Mouse (Mus musculus) c-Kit-positive CD71-negative TER-119-negative erythroid progenitor cells, embryonic 14.5 days (primary cell): ENCODE results near the gene Mfap1b.
A peak's percentile ranks its signal among the peaks of the same experiment; 100 is the strongest.
"Not testable (repeated sequence)": the region's sequence is repeated elsewhere in the genome, so short reads cannot be mapped to it uniquely, and the experiment has no call there.

Experiments used
- DNase-seq: peaks from one replicate; pipeline ENCODE4 v3.0.0-alpha.2; 2013; ENCODE audit warnings: low read depth

Gene Mfap1b

DNA sequence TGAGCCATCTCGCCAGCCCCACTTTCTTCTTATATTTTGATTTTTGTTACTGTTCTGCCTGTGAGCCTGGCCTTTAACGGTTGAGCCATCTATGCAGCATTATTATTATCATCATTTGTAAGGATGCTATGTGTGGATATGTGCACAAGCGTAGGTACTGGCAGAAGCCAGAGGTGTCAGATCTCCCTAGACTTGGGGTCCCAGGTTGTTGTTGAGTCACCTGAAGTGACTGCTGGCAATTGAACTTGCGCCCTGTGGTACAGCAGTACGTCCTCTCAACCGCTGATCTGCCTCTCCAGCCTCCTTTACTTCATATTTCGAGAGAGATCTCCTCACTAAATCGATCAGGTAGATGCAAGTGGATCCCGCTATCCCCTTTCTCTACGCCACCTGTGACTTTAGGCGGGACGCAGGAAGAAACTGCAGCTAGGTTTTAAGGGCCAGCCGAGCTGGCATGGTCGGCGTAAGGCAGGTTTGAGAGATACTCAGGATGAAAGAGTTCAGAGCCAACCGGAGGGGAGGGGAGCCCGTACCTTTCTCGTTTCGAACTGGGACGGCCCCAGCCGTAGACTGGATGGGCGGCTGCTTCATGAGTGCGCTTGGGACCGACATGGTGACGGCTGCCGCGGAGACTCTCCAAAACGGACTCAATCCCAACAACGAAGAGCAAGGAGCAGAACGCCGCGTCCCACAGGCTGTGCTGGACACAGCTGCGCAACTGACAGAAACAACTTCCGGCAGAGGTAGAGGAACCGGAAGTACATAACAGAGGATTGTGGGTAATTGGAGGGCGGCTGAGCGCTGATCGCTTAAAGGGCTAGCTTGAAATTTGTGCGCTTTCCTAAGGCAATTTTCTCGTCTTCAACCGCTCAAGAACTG is at the start of gene Mfap1b:
TSS of gene Mfap1b (minus strand) at position 767 of the 879 bp plus-strand sequence.
- DNase-seq = peak; percentile 83

DNA sequence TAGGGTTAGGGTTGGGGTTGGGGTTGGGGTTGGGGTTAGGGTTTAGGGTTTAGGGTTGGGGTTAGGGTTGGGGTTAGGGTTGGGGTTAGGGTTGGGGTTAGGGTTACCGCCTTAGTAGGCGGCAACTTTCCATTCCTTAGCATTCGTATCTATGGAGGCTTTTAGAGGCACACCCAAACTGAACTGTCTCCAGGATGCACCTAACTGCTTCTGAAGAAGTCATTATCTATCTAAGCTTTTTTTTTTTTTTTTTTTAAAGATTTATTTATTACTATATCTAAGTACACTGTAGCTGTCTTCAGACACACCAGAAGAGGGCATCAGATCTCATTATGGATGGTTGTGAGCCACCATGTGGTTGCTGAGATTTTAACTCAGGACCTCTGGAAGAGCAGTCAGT is 49.0 kb upstream of the Mfap1b start:
- DNase-seq = not testable (repeated sequence)

DNA sequence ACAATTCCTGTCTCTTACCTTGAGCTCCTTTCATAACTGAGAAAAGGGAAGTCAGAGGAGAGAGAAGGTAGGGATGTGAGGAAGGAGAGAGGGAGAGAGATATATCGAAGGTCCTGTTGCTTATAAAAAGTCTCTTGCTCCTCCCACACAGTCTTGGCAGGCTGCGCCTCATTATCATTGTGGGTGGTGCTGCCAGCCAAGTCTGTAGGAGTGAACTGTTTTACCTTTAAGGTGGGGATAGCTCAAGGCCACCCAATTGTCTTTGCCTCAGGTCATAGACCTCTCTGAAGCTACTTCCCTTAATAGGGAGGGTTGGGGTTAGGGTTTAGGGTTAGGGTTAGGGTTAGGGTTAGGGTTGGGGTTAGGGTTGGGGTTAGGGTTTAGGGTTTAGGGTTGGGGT is 48.1 kb upstream of the Mfap1b start:
- DNase-seq = no peak

DNA sequence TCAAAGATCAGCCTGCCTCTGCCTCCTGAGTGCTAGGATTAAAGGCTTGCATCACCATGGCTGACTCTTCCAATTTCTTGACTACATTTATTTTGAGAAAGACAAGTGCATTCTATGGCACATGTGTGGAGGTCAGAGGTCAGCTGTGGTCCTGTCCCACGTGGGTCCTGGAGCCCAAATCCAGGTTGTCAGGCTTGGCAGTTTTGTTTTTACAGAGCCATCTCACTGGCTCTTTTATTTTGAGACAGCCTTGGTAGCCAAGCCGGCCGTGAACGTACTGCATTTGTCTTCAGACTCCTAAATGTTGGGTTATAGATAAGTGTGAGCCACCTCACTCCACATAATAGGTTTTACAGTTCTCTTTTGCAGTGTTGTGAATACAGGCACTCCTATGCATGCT is 44.8 kb upstream of the Mfap1b start:
- not testable (repeated sequence) for DNase-seq

DNA sequence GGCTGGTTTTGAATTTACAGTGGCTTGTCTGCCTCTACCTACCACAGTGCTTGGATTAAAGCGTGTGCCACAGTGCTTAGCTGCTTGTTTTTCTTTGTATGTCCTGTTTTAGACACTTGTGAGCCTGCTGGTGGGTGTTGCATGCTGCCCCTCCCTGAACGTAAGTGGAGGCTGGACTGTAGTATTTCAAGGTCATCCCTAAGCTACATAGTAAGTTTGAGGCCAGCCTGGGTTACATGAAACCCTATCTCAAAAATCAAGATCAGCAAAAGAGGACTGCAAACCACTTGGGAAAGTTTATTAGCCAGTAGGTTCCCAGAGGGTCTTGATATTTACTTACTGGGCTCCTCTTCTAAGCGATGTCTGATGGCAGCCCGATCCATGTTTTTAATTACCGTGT is 44.2 kb upstream of the Mfap1b start:
- no peak for DNase-seq

DNA sequence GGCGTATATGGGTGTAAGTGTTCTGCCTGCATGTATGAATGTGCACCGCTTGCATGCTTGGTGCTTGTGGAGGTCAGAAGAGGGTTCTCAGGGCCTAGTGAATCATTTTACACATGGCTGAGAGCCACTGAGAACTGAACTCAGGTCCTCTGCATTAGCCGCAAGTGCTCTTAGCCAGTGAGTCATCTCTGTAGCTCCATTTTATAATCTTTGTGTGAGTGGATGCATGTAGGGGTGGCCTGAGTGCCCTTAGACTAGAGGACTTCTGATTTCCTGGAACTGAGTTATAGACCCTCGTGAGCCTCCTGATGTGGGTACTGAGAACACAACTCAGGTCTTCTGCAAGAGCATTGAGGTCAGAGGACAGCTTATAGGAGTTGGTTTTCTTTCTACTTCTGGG is 40.3 kb upstream of the Mfap1b start:
- DNase-seq = no peak

DNA sequence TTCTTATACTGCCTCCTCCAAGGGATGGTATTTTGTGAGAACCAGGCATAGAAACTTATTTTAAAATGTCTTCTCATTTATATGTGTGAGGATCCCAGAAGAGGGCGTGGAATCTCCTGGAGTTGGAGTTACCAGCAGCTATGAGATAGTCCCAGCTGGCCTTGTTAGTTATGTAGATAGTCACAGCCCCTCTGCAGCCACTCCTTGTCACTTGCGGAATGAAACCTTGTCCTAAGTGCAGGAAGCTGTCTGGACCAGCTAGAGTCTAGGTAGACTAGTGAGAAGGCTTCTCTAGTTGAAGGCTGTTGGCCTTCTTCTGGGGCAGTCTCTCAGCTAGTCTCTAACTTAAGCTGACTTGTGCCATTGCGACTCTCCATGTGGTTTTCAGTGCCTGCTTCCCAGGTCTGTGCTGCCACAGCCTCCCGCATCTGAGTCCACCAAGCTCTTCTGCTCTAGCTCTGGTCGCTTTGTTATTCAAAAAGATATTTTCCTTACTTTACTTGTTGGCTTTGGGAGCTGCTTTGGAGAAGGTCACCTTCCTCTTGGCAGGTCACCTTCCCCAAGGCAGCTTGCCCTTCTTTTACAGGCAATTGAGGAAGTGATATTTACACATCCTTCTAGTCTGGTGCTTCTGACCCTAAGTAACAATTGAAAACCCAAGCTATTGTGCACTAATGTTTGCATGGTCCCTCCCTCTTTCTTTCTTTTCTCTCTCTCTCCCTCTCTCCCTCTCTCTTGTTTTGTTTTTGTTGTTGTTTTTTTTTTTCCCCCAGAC is 39.3 kb upstream of the Mfap1b start:
- not testable (repeated sequence) for DNase-seq

DNA sequence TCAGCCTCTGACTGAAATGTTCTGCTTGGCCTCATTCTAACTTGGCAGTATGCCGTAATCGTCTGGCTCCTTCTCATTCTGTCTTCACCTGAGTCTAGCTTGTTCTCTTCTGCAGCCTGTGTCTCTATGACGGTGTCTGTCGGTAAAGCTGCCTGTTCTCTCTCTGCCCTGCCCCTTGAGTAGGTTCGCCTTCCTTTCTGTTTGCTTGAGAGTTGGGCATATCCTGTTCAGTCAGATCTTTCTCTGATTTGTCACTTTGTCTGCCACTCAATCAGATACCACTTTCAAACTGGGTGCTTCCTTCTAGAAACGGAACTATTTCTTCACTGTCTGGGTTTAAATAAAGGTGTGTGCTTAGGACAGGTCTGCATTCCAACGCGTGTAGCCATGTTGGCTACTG is 37.5 kb upstream of the Mfap1b start:
- DNase-seq = no peak

DNA sequence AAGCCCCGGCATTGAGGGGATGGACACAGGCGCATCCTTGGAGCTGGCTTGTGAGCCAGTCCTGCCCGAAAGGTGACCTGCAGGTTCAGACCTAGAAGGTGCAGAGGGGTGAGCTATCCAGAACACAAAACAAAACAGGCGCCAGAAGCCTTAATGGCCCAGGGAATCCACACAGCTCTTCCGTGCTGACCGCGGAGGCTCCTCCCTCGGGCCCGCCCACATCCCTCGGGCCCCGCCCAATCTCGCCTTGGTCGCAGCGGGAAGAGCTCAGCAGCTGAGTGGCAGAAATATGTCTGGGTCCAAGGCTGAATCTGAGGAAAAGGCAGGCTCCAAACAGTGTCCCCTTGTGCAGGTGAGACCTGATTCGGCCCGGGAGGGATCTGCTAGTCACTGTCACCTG is 35.7 kb upstream of the Mfap1b start:
- DNase-seq = peak; percentile 63

DNA sequence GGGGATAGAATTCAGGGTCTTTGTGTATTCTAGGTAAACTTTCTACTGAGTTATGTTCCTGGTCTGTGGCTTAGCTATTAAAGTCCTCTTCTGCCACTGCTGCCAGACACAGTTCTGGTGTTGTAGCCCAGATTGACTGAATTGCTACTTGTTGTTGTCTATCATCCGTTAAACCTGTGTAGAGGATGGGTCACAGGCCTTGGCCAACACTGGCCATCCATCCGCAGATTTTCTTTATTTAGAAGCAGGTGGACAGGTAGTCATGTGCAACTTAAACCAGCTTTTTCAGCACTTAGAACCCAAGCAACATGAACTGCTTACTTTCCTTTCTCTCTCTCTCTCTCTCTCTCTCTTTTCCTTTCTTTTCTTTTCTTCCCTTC is 34.1 kb upstream of the Mfap1b start:
- no peak for DNase-seq

DNA sequence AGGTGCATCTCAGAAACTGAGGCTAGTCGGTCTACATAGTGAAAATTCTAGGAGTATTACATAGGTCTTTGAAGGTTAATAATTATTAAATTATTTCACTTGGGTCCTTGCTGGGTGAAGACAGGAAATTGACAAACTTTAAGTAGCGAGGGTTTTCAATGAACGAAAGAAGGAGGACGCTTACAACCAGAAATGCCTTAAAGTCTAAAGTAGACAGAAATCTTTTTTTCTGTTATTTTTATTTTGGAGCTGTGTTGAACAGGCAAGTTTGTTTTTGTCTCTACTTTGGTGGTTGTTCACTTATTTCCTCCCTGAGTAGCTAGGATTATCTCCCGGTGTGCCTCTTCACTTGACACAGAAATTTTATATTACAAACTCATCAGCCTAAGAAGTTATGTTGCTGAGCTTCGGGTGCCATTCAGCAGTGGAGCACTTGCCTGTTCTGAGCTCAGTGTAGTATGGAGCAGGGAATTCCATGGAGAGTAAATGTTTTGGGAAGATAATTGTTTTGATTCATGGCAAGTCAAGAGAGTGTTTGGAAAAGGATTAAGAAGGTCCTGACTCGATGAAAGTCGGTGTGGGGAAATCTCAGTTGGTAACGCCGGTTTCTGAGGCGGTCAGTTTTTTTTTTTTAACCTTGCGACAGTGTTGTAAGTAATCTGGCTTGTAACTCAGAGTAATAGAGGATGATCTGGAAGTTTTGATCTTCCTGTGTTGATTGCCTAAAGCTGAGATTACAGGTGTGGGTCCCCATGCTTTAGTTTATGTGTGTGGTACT is 33.5 kb upstream of the Mfap1b start:
- DNase-seq = no peak

DNA sequence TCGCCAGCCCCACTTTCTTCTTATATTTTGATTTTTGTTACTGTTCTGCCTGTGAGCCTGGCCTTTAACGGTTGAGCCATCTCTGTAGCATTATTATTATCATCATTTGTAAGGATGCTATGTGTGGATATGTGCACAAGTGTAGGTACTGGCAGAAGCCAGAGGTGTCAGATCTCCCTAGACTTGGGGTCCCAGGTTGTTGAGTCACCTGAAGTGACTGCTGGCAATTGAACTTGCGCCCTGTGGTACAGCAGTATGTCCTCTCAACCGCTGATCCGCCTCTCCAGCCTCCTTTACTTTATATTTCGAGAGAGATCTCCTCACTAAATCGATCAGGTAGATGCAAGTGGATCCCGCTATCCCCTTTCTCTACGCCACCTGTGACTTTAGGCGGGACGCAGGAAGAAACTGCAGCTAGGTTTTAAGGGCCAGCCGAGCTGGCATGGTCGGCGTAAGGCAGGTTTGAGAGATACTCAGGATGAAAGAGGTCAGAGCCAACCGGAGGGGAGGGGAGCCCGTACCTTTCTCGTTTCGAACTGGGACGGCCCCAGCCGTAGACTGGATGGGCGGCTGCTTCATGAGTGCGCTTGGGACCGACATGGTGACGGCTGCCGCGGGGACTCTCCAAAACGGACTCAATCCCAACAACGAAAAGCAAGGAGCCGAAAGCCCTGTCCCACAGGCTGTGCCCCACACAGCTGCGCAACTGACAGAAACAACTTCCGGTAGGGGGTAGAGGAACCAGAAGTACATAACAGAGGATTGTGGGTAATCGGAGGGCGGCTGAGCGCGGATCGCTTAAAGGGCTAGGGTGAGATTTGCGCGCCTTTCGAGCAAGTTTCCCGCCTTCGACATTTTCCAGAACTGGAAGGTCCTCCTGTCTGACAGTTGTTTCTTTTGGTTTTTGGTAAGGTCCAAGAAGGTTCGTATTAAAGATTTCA is 32.3 kb upstream of the Mfap1b start, which contains the start of the genes Mfap1a and Wdr76:
TSS of gene Mfap1a (minus strand) at position 724 of the 941 bp plus-strand sequence.
TSS of gene Wdr76 (plus strand) at position 782 of the 941 bp plus-strand sequence.
- peak; percentile 84 for DNase-seq

DNA sequence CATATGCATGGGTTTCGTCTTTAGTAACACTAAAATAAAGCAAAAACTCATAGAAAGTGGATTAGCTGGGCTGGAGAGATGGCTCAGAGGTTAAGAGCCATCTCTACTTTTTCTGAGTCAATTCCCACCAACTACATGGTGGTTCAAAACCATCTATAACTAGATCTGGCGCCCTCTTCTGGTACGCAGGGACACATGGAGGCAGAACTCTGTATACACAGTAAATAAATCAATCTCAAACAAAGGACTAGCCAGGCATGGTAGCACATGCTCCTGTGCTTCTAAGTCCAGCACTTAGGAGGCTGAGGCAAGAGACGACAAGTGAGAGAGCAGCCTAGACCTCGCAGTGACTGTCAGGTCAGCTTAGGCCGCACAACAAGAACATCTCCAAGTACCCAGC is 27.7 kb upstream of the Mfap1b start:
- DNase-seq = not testable (repeated sequence)

DNA sequence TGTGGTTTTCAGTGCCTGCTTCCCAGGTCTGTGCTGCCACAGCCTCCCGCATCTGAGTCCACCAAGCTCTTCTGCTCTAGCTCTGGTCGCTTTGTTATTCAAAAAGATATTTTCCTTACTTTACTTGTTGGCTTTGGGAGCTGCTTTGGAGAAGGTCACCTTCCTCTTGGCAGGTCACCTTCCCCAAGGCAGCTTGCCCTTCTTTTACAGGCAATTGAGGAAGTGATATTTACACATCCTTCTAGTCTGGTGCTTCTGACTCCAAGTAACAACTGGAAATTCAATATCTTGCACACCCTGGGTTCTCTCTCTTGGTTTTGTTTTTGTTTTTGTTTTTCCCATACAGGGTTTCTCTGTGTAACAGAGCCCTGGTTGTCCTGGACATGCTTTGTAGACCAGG is 10.5 kb upstream of the Mfap1b start:
- DNase-seq = not testable (repeated sequence)

DNA sequence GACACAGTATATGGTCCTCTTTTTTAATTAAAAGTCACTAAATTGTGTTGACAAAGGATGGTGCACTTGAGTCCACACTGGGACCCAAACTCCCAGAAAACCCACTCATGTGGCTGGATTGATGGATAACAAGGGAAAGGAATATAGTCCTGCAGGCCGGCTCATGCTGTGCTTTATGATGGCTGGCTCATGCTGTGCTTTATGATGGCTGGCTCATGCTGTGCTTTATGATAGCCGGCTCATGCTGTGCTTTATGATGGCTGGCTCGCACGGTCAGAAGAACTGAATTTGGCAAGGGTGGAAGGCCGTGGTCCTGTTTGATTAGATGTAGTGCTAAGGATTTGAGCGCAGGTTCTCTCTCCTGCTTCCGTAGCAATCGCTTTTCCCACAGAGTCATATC is 9.7 kb upstream of the Mfap1b start:
- DNase-seq = no peak

DNA sequence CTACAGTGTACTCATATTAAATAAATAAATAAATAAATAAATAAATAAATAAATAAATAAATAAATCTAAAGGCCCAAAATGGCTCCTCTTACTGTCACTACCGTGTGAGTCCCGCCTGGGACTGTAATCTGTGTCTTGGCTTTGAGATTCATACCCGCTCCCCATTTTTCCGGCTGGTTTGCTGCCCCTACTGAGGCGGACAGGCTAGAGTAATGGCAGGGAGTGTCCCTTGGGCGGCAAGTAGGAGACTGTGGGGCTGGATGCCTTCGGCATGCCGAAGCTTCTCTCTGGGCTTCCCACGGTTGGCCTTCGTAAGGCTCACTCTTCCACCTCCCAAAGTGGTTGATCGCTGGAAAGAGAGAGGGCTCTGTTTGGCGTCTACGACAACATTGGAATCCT is 7.0 kb upstream of the Mfap1b start:
- DNase-seq = not testable (repeated sequence)

DNA sequence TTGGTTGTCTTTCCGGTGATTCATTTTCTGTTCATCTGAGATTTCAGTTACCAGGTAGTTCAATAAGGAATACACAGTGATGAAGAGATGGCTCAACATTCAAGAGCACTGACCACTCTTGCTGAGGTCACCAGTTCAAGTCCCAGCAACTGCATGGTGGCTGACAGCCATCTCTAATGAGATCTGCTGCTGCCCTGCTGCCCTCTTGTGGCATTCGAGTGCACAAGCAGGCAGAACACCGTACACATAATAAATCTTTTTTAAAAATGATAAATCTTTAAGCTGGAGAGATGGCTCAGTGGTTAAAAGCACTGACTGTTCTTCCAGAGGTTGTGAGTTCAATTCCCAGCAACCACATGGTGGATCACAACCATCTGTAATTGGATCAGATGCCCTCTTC is 6.6 kb upstream of the Mfap1b start:
- DNase-seq = no peak

DNA sequence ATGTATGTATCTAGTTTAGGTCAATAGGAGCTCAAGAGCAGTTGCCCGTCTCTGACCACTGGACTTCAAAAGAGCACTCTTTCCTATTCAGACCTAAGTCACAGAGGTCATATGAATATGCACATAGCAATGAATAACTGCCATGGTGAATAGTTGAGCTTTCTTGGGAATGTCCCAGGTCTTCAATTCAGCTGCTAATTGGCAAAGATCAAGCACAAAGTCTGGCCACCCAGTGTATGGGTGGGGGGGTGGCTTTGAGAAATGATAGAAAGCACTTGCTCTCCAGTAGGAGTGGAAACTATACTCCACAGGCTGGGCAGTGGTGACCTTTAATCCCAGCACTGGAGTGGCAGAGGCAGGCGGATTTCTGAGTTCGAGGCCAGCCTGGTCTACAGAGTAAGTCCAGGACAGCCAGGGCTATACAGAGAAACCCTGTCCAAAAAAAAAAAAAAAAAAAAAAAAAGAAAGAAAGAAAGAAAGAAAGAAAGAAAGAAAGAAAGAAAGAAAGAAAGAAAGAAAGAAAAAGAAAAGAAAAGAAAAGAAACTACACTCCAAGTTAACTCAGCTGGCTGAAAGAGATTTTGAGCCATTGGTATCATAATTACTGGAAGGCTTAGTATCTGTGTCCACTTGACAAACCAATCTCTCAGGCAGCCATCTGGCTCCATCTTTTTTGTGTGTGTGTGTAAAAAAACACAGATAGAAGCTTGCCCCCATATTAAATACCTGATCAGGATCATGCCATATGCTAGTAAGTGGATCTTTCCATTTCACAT is 3.8 kb upstream of the Mfap1b start:
- DNase-seq = no peak

DNA sequence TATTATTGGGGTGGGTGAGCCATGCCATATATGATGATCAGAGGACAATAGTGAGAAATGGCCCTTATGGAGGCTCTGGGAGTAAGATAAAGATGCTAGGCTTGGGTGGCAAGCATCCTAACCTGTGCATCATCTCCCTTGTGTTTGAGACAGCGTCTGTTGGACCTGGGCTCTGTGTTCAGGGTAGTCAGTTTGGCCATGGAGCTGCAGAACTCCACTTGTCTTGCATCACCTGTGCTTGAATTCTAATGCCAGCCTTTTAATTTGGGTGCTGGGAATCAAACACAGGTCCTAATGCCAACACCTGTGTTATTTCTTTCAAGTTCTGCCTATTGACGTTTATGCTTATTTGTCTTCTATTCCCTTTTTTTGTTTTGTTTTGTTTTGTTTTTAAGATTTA is 1.4 kb upstream of the Mfap1b start:
- DNase-seq = not testable (repeated sequence)

DNA sequence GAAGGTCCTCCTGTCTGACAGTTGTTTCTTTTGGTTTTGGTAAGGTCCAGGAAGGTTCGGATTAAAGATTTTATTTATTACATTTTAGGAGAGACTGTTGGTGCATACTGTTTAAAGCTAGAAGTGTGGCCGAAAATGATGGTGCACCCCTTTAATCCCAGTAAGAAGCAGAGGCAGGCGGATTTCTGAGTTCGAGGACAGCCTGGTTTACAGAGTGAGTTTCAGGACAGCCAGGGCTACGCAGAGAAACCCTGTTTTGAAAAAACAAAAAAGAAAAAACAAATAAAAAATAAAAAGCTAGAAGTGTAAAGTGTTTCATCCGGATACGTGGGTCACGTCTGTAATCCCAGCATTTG is 291 bp upstream of the Mfap1b start:
- no peak for DNase-seq
